ENCODE assay signal across 22 mouse cellular contexts in genomic region chr13:19575947-19576346, GRCm38 (mm10). TPM values are rescaled to one million over a fixed set of nuclear protein-coding genes. Genes with fewer than 3 reads are reported as not detected.
DNase-seq lines count a peak whose midpoint lies in the region; ATAC-seq lines count a peak whose summit lies in the region.
"Had no signal": no experiment of that assay in that cellular context is flagged by ENCODE, and none has a peak within 500 bp of the region (broad histone marks: within the 10 kb centered on the region; RNA-seq: fewer than 3 reads in every experiment).

No protein-coding gene starts in this region.

- WGBS in liver, embryonic 11.5 days: 61% methylated on average over 3 of the region's 3 CpGs
- WGBS in liver, embryonic 15.5 days (ENCODE audit: insufficient replicate concordance): 33% methylated on average over 3 of the region's 3 CpGs

- H3K9ac ChIP-seq in liver, embryonic 11.5 days (ENCODE audit: low read depth, low read length): no peak overlapping the region
- H3K9ac ChIP-seq in liver, embryonic 15.5 days: no peak overlapping the region
- H3K9ac ChIP-seq: forebrain, embryonic 15.5 days; hindbrain, embryonic 12.5 days had no signal

- no peaks in the 10 kb centered on the region for H3K9me3 ChIP-seq in liver, embryonic 11.5 days (ENCODE audit: control insufficient read depth, low read length)
- no peaks in the 10 kb centered on the region for H3K9me3 ChIP-seq in liver, embryonic 15.5 days (replicated peaks)
- H3K9me3 ChIP-seq: embryonic facial prominence, embryonic 10.5 days; forebrain, embryonic 15.5 days; heart, embryonic 10.5 days; hindbrain, embryonic 12.5 days had no signal

- ATAC-seq in liver, embryonic 11.5 days (replicated peaks; ENCODE audit: low FRiP score): peak; percentile 94
- peak; percentile 88 for ATAC-seq in liver, embryonic 15.5 days (ENCODE audit: insufficient read depth)
- no peak for ATAC-seq in activated CD4-positive, CD25-positive, alpha-beta regulatory T cell, adult 4 months
- ATAC-seq: forebrain, embryonic 15.5 days; hindbrain, embryonic 16.5 days; inflammation-experienced regulatory T-cells, adult 6 months had no signal

- DNase-seq in c-Kit-positive CD71-positive TER-119-positive erythroid progenitor cells, embryonic 14.5 days (ENCODE audit: low spot score): peak; percentile 23
- no peak for DNase-seq in liver, embryonic 11.5 days (ENCODE audit: low spot score)
- no peak for DNase-seq in thymus, postnatal 25 days
- DNase-seq in testis, postnatal 10 days (ENCODE audit: low spot score): no peak
- no peak for DNase-seq in heart, adult 8-10 months (ENCODE audit: low spot score)
- DNase-seq: adrenal gland, adult 2 months; adrenal gland, postnatal 25 days; cerebellum, adult 11 months; cerebellum, adult 8-10 months; cerebellum, postnatal 36 days; gastrocnemius, postnatal 36 days; heart, postnatal 10 days; heart, postnatal 4 days had no signal

- no peaks in the 10 kb centered on the region for H3K27me3 ChIP-seq in liver, embryonic 11.5 days (replicated peaks; ENCODE audit: control insufficient read depth, insufficient read depth, low read length)
- H3K27me3 ChIP-seq in liver, embryonic 15.5 days: no peaks in the 10 kb centered on the region
- H3K27me3 ChIP-seq: forebrain, embryonic 15.5 days; hindbrain, embryonic 12.5 days had no signal

- no peaks in the 10 kb centered on the region for H3K36me3 ChIP-seq in liver, embryonic 11.5 days (ENCODE audit: control insufficient read depth, insufficient read depth, low read length)
- no peaks in the 10 kb centered on the region for H3K36me3 ChIP-seq in liver, embryonic 15.5 days (replicated peaks)
- H3K36me3 ChIP-seq: embryonic facial prominence, embryonic 10.5 days; forebrain, embryonic 15.5 days; heart, embryonic 10.5 days; hindbrain, embryonic 12.5 days had no signal

- H3K4me3 ChIP-seq in liver, embryonic 11.5 days (ENCODE audit: low read depth, low read length): no peak overlapping the region
- no peak overlapping the region for H3K4me3 ChIP-seq in liver, embryonic 15.5 days (replicated peaks)
- H3K4me3 ChIP-seq: embryonic facial prominence, embryonic 10.5 days; erythroblast, embryonic 14.5 days; forebrain, embryonic 15.5 days; heart, embryonic 10.5 days; hindbrain, embryonic 12.5 days had no signal

- H3K27ac ChIP-seq in liver, embryonic 11.5 days (ENCODE audit: low read depth, low read length): no peak overlapping the region
- H3K27ac ChIP-seq in liver, embryonic 15.5 days (replicated peaks): no peak overlapping the region
- H3K27ac ChIP-seq: embryonic facial prominence, embryonic 10.5 days; forebrain, embryonic 15.5 days; heart, embryonic 10.5 days; hindbrain, embryonic 12.5 days had no signal

- H3K4me1 ChIP-seq in liver, embryonic 11.5 days (replicated peaks; ENCODE audit: control insufficient read depth, insufficient read depth, low read length): no peaks in the 10 kb centered on the region
- peaks cover 18% of the 10 kb centered on the region for H3K4me1 ChIP-seq in liver, embryonic 15.5 days (replicated peaks)
- H3K4me1 ChIP-seq: embryonic facial prominence, embryonic 10.5 days; forebrain, embryonic 15.5 days; heart, embryonic 10.5 days; hindbrain, embryonic 12.5 days had no signal

- no peak overlapping the region for H3K4me2 ChIP-seq in liver, embryonic 11.5 days
- peak overlapping the region; percentile 6; the same call in 1 of the 2 replicates for H3K4me2 ChIP-seq in liver, embryonic 15.5 days
- H3K4me2 ChIP-seq: forebrain, embryonic 15.5 days; hindbrain, embryonic 12.5 days had no signal

RNA-seq across cellular contexts. Expression of gene Epdr1, which starts 43.8 kb away (rescaled TPM):
- polyA plus RNA-seq in liver, embryonic 11.5 days (2014; fragmentation: Nextera tagmentation; extraction: Ambion mirVana): 22.5 and 25.3 TPM in 2 replicates
- 13.7 TPM in 2 replicates for polyA plus RNA-seq in liver, embryonic 15.5 days (2015; fragmentation: Nextera tagmentation; extraction: Ambion mirVana)
- polyA plus RNA-seq in activated CD4-positive, CD25-positive, alpha-beta regulatory T cell, adult 4 months (2017; shearing (Covaris generic)): under 1 TPM in 1 of 2 experiments, not detected in 1; 0.54 TPM
- total RNA-seq in heart, adult 8-10 months (2022): 10 to 100 TPM; 22.3 to 29.1 (median 24.1) TPM

RNA-seq across cellular contexts. Expression of gene Sfrp4, which starts 47.0 kb away (rescaled TPM):
- polyA plus RNA-seq in liver, embryonic 11.5 days (2014; fragmentation: Nextera tagmentation; extraction: Ambion mirVana): 1.0 and 1.2 TPM in 2 replicates
- 0.29 and 0.51 TPM in 2 replicates for polyA plus RNA-seq in liver, embryonic 15.5 days (2015; fragmentation: Nextera tagmentation; extraction: Ambion mirVana)
- polyA plus RNA-seq in activated CD4-positive, CD25-positive, alpha-beta regulatory T cell, adult 4 months (2017; shearing (Covaris generic)): not detected
- total RNA-seq in heart, adult 8-10 months (2022): under 1 TPM; 0.13 to 0.32 (median 0.18) TPM
- polyA plus RNA-seq: erythroblast, embryonic 14.5 days; inflammation-experienced regulatory T-cells, adult 6 months had no signal
